Mouse (Mus musculus) thymus, postnatal 14 days (tissue): ENCODE data around the gene March9.

Source experiments
- DNase-seq: peaks from one replicate; pipeline ENCODE4 v3.0.0; 2021

The March9 gene

DNA sequence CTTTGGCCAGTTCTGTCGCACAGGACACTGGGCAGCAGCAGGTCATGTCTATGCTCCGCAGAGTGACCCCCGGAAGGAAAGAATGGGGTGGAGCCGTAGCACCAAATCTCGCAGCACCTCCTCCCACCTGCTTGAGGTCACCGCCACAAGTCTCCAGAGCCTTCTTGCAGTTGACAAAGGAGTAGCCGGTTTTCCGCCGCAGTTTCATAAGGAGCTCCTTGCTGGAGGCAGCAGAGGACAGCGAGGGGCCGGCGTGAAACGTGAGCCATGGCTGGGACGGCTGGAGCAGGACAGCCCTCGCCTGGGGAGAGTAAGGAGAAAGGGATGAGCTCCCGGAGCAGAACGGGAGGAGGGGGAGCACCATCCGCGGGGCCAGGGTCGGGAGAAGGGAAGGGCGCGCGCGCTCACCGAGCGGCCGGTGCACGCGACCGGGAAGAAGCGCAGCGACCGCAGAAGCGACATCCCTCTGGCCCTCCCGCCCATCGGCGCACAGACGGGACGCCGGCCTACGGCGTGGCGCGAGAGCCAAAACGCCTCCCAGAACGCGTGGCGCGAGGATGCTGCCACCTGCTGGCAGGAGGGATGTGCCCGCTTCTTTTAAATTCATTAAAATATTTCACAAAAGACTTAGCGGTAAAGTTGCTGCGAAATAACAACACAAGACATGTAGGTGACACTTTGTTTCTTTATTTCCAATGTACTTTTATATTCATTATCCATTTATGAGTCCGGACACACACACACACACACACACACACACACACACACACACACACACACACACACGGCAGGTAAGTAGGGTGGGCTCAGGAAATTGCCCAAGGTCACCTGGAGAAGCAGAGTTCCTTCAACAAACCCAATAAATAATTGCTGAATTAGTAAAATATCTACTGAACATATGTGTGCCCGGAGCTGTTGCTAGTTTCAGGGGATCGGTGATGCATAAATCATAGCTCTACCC is 29.4 kb downstream of the March9 start, which contains the start of gene Tsfm:
Tsfm (minus strand) TSS at position 505 of the 961 bp plus-strand sequence.
- peak; percentile 94 for DNase-seq

- no peak for DNase-seq
These were observed 41.6 kb downstream of the March9 start for GRCm38 (mm10) chr10:127018422-127018821.

- no peak for DNase-seq
These were observed 42.9 kb downstream of the March9 start for GRCm38 (mm10) chr10:127017071-127017470.

- DNase-seq = no peak
These were observed 43.5 kb downstream of the March9 start for GRCm38 (mm10) chr10:127016488-127016887.
